Mouse (Mus musculus) embryonic facial prominence, embryonic 13.5 days (tissue): Measurements from ENCODE around the gene Csf2rb. TPM values are rescaled to one million over a fixed set of nuclear protein-coding genes. Genes with fewer than 3 reads are reported as not detected.

Experiments
- ATAC-seq: fragments of 200-750 bp; cut with Nextera tagmentation; 2 replicates; pipeline ENCODE4 v1.8.0; 2017; ENCODE audit warnings: low read depth; ENCODE audit not compliant: insufficient number of reproducible peaks, insufficient read depth, low FRiP score, low TSS enrichment
- H3K27ac ChIP-seq: fragments of 300-500 bp; sonication (generic); 2 replicates; pipeline ENCODE4 v1.5.1; 2015; ENCODE audit warnings: moderate library complexity, mild to moderate bottlenecking, inconsistent platforms
- H3K27me3 ChIP-seq: fragments of 300-500 bp; sonication (generic); 2 replicates; pipeline ENCODE4 v1.6.1; 2015; ENCODE audit warnings: mild to moderate bottlenecking, inconsistent platforms
- H3K36me3 ChIP-seq: fragments of 300-500 bp; sonication (generic); 2 replicates; pipeline ENCODE4 v1.6.1; 2015; ENCODE audit warnings: mild to moderate bottlenecking, inconsistent platforms
- H3K4me1 ChIP-seq: fragments of 300-500 bp; sonication (generic); 2 replicates; pipeline ENCODE4 v1.6.1; 2015; ENCODE audit warnings: inconsistent platforms
- H3K4me2 ChIP-seq: fragments of 300-500 bp; sonication (generic); 2 replicates; pipeline ENCODE4 v1.6.1; 2015; ENCODE audit warnings: moderate library complexity, mild to moderate bottlenecking, inconsistent platforms
- H3K4me3 ChIP-seq: fragments of 300-500 bp; sonication (generic); 2 replicates; pipeline ENCODE4 v1.5.1; 2015; ENCODE audit warnings: mild to moderate bottlenecking, inconsistent platforms
- H3K9ac ChIP-seq: fragments of 300-500 bp; sonication (generic); 2 replicates; pipeline ENCODE4 v1.6.1; 2015; ENCODE audit warnings: mild to moderate bottlenecking, inconsistent platforms
- H3K9me3 ChIP-seq: fragments of 300-500 bp; sonication (generic); 2 replicates; pipeline ENCODE4 v1.6.1; 2016; ENCODE audit warnings: inconsistent platforms
- WGBS: fragments of 180-500 bp; shearing (Covaris S2); methylation state at CpG from one replicate; pipeline ENCODE4 v1.1.7; 2015; ENCODE audit warnings: mixed read lengths; 5-methylcytosine and 5-hydroxymethylcytosine counted together
- polyA plus RNA-seq: library from polyadenylated mRNA; unstranded; fragments of >200 nt; fragmentation: Nextera tagmentation; extraction: Ambion mirVana; gene quantifications from 2 replicates; pipeline ENCODE4 v1.2.1, GENCODE M21; 2015

Csf2rb gene
- polyA plus RNA-seq, 1 experiment from 2014 or later, result 1.6 TPM

- WGBS, result 78% methylated on average over 5 of the region's 5 CpGs
- 0 out of 2 replicates have a peak, but pooled peaks cover 6% of the 10 kb centered on the region for H3K4me1 ChIP-seq
- no peak overlapping the region for H3K4me2 ChIP-seq
- H3K27me3 ChIP-seq, result no peaks in the 10 kb centered on the region
- H3K9ac ChIP-seq, result no peak overlapping the region
- H3K36me3 ChIP-seq, result no peaks in the 10 kb centered on the region
- no peaks in the 10 kb centered on the region for H3K9me3 ChIP-seq
- no peak for ATAC-seq
- no peak overlapping the region for H3K27ac ChIP-seq
- no peak overlapping the region for H3K4me3 ChIP-seq
These were observed 30.0 kb downstream of the Csf2rb start for GRCm38 (mm10) chr15:78355548-78355947.

DNA sequence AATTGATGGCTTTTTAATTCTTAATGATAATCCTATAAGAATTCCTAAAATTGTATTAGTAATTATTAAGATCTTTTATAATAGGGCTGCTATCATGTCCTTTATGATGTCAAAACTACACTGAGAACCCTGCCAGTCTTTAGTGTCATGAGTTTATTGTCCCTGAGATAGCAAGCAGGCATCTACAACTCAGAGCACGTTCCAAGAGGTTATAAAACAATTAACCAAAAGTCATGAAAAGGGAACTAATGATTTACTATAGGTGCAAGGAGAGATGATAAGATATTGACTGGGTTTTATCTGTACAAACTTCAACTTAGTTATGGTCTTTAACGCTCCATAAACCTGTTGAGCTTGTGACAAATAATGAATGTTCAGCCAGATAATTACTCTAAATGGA, 40.4 kb downstream of the Csf2rb start:
- H3K9me3 ChIP-seq, result 0 out of 2 replicates have a peak, but pooled peaks cover 5% of the 10 kb centered on the region

GRCm38 (mm10) chr15:78366875-78367274, 41.3 kb downstream of the Csf2rb start:
- H3K9ac ChIP-seq, result no peak overlapping the region
- peaks cover 37% of the 10 kb centered on the region for H3K27me3 ChIP-seq
- no peak overlapping the region for H3K4me2 ChIP-seq
- no peak for ATAC-seq
- WGBS, result 73% methylated on average over 8 of the region's 8 CpGs
- no peak overlapping the region for H3K4me3 ChIP-seq
- H3K36me3 ChIP-seq, result no peaks in the 10 kb centered on the region
- 0 out of 2 replicates have a peak, but pooled peaks cover 5% of the 10 kb centered on the region for H3K9me3 ChIP-seq
- no peak overlapping the region for H3K27ac ChIP-seq
- H3K4me1 ChIP-seq, result no peaks in the 10 kb centered on the region

More for the DNA sequence above, 40.4 kb downstream of the Csf2rb start:
- WGBS, result 85% methylated on average over 2 of the region's 2 CpGs
- Histone ChIP-seq H3K4me2 (no peak overlapping the region), H3K27me3 (peaks cover 37% of the 10 kb centered on the region), H3K4me3 (no peak overlapping the region), H3K27ac (no peak overlapping the region), H3K4me1 (no peaks in the 10 kb centered on the region), H3K9ac (no peak overlapping the region), H3K36me3 (no peaks in the 10 kb centered on the region)
- ATAC-seq, result no peak

GRCm38 (mm10) chr15:78367811-78368210, 42.3 kb downstream of the Csf2rb start:
- Histone ChIP-seq H3K4me2 (no peak overlapping the region), H3K9me3 (no peaks in the 10 kb centered on the region), H3K36me3 (no peaks in the 10 kb centered on the region), H3K27me3 (peaks cover 37% of the 10 kb centered on the region), H3K27ac (no peak overlapping the region), H3K9ac (no peak overlapping the region), H3K4me3 (no peak overlapping the region), H3K4me1 (no peaks in the 10 kb centered on the region)
- ATAC-seq, result no peak
- WGBS, result 63% methylated on average over 3 of the region's 3 CpGs

GRCm38 (mm10) chr15:78368926-78369346, 43.4 kb downstream of the Csf2rb start:
- Histone ChIP-seq H3K9ac (no peak overlapping the region), H3K27ac (no peak overlapping the region), H3K9me3 (no peaks in the 10 kb centered on the region), H3K27me3 (peaks cover 37% of the 10 kb centered on the region), H3K4me1 (no peaks in the 10 kb centered on the region), H3K4me3 (no peak overlapping the region), H3K36me3 (no peaks in the 10 kb centered on the region), H3K4me2 (no peak overlapping the region)
- ATAC-seq, result no peak
- WGBS, result 13% methylated on average over 8 of the region's 8 CpGs

- no peak for ATAC-seq
- 65% methylated on average over 1 of the region's 1 CpGs for WGBS
These were observed 44.1 kb downstream of the Csf2rb start for GRCm38 (mm10) chr15:78369641-78370040.

DNA sequence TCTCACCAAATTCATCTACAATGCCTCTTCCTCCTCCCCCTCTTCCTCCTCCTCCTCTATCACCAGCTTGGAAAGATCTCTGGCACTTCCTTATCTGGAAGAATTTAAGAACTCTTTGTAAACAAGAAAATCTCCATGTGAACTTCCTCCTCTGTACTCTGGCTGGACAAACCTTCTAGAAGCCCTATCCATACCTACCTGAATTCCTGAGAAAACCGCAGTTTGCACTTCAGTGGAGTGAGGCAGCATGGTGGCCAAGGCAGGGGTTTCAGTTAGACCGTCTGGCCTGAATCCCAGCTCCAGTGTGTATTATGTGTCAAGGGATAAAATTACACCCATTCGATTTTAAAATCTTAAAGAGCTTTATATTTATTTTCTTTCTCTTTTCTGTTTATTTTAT, 47.2 kb downstream of the Csf2rb start:
- no peak for ATAC-seq
- Histone ChIP-seq H3K4me1 (no peaks in the 10 kb centered on the region; the same call in 1 of the 2 replicates), H3K27ac (no peak overlapping the region), H3K9me3 (no peaks in the 10 kb centered on the region), H3K9ac (no peak overlapping the region), H3K36me3 (no peaks in the 10 kb centered on the region), H3K4me3 (no peak overlapping the region), H3K27me3 (peaks cover 26% of the 10 kb centered on the region), H3K4me2 (no peak overlapping the region)
- 51% methylated on average over 3 of the region's 3 CpGs for WGBS

More at GRCm38 (mm10) chr15:78369641-78370040, 44.1 kb downstream of the Csf2rb start:
- Histone ChIP-seq H3K36me3 (no peaks in the 10 kb centered on the region), H3K9me3 (no peaks in the 10 kb centered on the region), H3K27me3 (peaks cover 37% of the 10 kb centered on the region), H3K4me3 (no peak overlapping the region), H3K9ac (no peak overlapping the region), H3K4me1 (no peaks in the 10 kb centered on the region; the same call in 1 of the 2 replicates), H3K27ac (no peak overlapping the region), H3K4me2 (no peak overlapping the region)

- H3K4me3 ChIP-seq, result no peak overlapping the region
- WGBS, result 69% methylated on average over 3 of the region's 3 CpGs
- no peaks in the 10 kb centered on the region; the same call in 1 of the 2 replicates for H3K4me1 ChIP-seq
- H3K4me2 ChIP-seq, result no peak overlapping the region
- no peak for ATAC-seq
- no peak overlapping the region for H3K27ac ChIP-seq
- H3K36me3 ChIP-seq, result no peaks in the 10 kb centered on the region
- H3K9ac ChIP-seq, result no peak overlapping the region
- no peaks in the 10 kb centered on the region; the same call in 1 of the 2 replicates for H3K9me3 ChIP-seq
- 0 out of 2 replicates have a peak, but pooled peaks cover 12% of the 10 kb centered on the region for H3K27me3 ChIP-seq
These were observed 48.7 kb downstream of the Csf2rb start for GRCm38 (mm10) chr15:78374204-78374603.

- Histone ChIP-seq H3K4me1 (no peaks in the 10 kb centered on the region; the same call in 1 of the 2 replicates), H3K4me2 (no peak overlapping the region), H3K27ac (no peak overlapping the region), H3K36me3 (no peaks in the 10 kb centered on the region), H3K9ac (no peak overlapping the region), H3K9me3 (no peaks in the 10 kb centered on the region; the same call in 1 of the 2 replicates), H3K4me3 (no peak overlapping the region), H3K27me3 (no peaks in the 10 kb centered on the region)
- ATAC-seq, result no peak
- WGBS, result 88% methylated on average over 10 of the region's 10 CpGs
These were observed 52.3 kb downstream of the Csf2rb start for GRCm38 (mm10) chr15:78377859-78378258.

DNA sequence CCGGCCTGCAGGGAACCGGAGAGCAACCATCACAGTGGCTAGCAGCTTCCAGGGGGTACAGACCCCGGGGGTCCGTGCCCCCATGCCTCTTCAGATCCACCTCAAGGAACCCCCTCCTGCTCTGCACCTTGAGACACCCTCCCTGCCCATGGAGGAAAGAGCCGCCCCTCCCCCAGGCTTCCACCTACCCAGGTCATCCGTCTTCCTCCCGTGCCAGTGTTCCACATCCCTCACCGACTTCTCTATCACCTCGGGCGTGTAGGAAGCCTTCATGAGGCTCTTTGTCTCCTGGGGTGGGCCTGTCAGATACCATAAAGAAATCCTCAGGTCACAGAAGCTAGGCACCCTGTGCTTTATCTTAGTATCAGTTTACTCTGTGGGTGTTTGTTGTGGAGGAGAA, 53.0 kb downstream of the Csf2rb start:
- WGBS, result 86% methylated on average over 10 of the region's 10 CpGs
- Histone ChIP-seq H3K36me3 (no peaks in the 10 kb centered on the region), H3K9ac (no peak overlapping the region), H3K27me3 (no peaks in the 10 kb centered on the region), H3K4me2 (no peak overlapping the region), H3K4me3 (no peak overlapping the region), H3K27ac (no peak overlapping the region), H3K9me3 (no peaks in the 10 kb centered on the region; the same call in 1 of the 2 replicates), H3K4me1 (no peaks in the 10 kb centered on the region; the same call in 1 of the 2 replicates)
- no peak for ATAC-seq

DNA sequence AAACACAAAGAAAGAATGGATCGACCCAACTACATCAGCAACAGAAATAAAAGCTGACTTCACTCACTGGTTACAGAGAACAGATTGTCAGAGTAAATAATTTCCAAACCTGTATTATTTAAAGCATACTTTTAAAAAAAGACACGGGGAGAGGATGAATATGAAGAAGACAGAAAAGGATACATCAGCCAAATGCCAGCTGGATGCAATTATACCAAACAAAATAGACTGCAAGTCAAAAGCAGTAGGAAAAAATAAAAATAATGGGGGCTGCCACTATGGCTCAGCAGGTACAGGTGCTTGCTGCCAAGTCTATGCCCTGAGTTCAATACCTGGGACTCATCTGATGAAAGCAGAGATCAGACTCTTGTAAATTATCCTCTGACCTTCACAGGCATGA, 54.7 kb downstream of the Csf2rb start:
- no peak for ATAC-seq
- H3K4me1 ChIP-seq, result no peaks in the 10 kb centered on the region
- no peak overlapping the region for H3K9ac ChIP-seq
- WGBS, result 50% methylated on average over 2 of the region's 2 CpGs
- peak overlapping the region; percentile 9; the same call in 1 of the 2 replicates for H3K27ac ChIP-seq
- no peaks in the 10 kb centered on the region; the same call in 1 of the 2 replicates for H3K9me3 ChIP-seq
- no peaks in the 10 kb centered on the region for H3K27me3 ChIP-seq
- H3K4me3 ChIP-seq, result no peak overlapping the region
- H3K4me2 ChIP-seq, result no peak overlapping the region
- no peaks in the 10 kb centered on the region for H3K36me3 ChIP-seq

- Histone ChIP-seq H3K27me3 (no peaks in the 10 kb centered on the region), H3K9me3 (no peaks in the 10 kb centered on the region; the same call in 1 of the 2 replicates), H3K9ac (no peak overlapping the region), H3K27ac (peak overlapping the region; percentile 9; the same call in 1 of the 2 replicates), H3K36me3 (no peaks in the 10 kb centered on the region), H3K4me3 (no peak overlapping the region), H3K4me1 (no peaks in the 10 kb centered on the region), H3K4me2 (no peak overlapping the region)
- ATAC-seq, result no peak
- whole genome bisulfite sequencing, result 68% methylated on average over 4 of the region's 4 CpGs
These were observed 55.2 kb downstream of the Csf2rb start for GRCm38 (mm10) chr15:78380741-78381140.
